Mouse (Mus musculus) NIH3T3 (cell line): ENCODE results near the gene Best3.
A peak's percentile ranks its signal among the peaks of the same experiment; 100 is the strongest.
"Not testable (repeated sequence)": the region's sequence is repeated elsewhere in the genome, so short reads cannot be mapped to it uniquely, and the experiment has no call there.

Experiments used
- DNase-seq: peaks from one replicate; pipeline ENCODE4 v3.0.0-alpha.2; 2012; ENCODE audit warnings: low read depth

Gene Best3

DNA sequence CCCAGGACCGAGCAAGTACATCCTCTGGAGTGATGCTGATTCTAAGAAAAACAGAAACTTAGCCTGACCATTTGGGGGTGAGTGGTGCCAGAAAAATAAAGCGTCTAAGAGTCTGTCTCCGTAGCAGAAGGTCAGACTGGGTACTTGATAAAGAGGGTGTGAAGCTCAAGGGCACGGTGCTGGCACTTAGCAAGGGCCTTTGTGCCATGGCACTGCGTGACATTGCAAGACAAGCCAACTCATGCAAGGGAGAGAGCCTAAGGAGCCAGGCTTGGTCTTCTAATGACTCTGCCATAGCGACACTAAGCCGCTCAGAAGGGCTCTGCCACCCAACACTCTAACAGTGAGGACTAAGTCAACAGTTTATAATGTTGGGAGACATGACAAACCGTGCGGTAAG is 7.3 kb upstream of the Best3 start:
- no peak for DNase-seq

DNA sequence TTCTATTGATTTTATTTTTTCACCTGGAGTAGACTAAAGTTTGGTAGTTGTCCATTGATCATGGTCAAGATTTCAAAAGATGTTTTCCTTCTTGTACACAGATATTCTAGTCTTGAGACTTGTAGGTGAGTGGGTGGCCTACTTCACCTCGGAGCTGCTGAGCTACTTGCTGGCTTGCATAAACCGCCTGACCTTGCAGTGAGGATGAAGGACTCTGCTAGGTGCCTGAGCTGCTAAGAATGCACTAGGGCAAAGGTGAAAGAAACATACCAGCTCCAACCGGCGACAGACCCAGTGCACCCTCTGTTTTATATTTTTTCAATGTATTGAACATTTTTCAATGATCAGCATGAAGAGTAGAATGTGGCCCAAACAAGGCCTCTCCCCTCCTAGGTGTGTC is 5.8 kb upstream of the Best3 start:
- DNase-seq, result no peak

DNA sequence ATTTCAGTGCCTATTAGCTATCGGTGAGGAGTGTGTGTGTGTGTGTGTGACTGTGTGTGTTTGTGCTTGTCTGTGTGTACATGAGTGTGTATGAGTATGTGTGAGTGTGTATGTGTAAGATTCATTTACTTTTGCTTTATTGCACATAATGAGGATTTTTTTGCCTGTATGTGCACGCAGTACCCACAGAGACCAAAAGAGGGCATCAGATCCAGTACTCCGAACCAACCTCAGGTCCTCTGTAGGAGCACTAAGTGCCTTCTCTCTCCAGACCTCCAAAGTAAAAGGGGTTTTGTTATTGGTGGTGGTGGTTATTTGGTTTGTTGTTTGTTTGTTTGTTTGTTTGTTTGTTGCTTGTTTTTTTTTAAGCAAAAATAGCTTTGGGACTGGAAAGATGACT is 5.2 kb upstream of the Best3 start:
- peak; percentile 60 for DNase-seq

DNA sequence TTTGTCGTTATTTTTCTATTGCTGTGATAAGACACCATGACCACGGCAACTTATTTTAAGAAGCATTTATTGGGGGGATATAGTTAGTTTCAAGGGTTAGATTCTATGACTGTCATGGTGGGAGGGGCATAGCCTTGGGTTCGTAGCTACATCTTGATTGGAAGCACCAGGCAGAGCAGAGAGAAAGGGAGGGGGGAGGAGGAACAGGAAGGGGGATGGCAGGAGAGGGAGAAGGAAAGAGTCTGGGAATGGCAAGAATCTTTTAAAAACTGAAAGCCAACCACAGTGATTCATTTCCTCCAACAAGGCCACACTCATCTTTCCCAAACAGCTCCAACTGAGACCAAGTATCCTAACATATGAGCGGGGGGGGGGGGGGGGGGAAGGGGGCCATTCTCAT is 3.6 kb upstream of the Best3 start:
- DNase-seq, result peak; percentile 46

DNA sequence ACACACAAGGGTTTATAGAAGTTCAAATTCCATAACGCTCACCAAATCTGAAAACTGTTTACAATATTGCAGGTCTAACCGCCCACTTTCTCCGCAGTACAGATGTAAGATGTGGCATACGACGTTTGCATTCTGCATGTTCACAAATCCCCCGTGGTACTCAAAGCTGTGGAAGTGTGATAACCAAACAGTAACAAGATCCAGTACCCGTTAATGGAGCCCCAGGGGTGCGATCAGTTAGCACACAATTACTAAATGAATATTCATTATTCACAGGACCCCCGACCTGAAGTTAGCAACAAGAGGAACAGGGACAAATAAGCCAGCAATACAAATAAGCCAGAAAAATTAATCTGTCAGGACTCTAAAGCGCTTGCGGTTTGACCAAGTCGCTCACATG is 1.3 kb upstream of the Best3 start:
- no peak for DNase-seq

DNA sequence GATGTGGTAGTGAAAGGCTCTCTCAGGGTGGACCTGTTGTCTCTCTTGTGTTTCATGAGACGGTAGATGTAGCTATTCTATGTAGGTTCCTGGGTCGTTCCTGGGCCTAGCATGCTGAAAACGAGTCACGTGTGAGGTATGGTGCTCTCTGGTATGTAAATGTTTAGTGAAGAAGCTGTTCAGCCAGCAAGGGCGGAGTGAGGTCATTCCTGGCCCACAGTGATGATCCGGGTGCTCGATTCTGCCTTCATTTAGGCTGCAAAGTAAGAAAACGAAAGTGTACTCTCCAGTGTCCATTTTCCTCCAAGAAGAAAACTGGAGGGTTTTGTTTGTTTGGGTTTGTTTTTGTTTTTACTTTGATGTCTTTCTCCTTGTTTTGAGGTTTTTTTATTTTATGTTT is 7.9 kb downstream of the Best3 start:
- peak; percentile 56 for DNase-seq

DNA sequence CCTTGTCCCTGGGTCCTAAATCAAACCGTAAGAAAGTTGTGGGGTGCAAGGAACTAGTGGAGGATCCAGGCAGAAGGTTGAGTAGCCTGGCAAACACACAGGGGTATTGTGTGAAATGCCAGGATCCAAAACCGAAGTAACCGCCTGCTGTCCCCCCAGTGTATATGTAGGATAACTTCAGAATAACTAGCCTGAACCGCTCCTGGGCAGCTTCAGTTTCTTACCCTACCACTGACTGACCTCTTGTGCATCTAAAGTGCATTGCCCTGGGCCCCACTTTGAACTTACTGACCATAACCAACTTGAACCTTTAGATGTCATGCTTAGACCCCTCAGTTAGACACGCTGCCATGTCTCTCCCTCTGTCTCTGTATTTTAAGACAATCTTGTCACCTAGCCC is 9.0 kb downstream of the Best3 start:
- peak; percentile 59 for DNase-seq

DNA sequence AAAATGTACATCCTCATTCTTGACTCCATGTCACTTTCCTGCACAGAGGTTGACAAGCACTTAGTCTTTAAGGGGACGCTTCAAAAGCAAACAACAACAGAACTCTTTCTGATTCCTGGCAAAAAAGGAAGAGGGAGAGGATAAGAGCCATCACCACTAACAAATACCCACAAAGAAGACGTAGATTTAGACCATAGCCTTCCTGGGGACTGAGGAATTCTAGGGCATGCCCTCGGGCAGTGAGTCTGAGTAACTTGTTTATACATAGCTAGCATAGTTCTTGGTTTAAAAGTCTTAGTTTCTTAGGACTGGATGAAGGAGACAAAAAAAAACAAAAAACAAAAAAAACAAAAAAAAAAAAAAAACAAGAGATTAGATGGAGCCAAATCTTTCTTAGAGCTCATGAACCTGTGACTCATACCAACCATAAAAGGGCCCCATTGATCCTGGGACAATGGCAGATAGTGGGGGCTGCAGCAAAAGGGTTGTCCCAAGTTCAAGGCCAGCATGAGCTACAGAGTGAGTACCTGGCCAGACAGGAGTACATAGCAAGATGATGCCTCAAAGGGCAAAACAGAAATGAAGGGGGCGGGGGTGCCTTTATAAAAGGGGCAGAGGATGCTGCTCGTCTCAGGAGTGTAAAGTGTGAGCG is 9.6 kb downstream of the Best3 start:
- DNase-seq, result peak; percentile 91

DNA sequence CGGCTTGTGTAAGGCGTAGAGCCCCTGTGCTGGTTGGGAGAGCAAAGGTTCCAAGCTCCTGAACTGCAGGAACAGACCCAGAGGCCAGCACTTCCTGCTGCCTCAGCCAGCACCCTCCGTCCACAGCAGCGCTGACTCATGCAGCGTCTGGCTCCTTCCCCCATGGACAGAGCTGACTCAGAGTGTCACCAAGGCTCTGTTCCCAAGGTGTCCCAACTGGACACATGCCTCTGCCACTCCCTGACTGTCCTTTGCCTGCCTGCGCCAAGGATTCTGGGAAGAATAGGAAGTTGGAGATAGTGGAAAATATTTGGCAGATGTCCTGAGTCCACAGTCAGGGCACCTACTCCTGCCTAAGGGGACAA is 10.1 kb downstream of the Best3 start:
- DNase-seq, result peak; percentile 80

DNA sequence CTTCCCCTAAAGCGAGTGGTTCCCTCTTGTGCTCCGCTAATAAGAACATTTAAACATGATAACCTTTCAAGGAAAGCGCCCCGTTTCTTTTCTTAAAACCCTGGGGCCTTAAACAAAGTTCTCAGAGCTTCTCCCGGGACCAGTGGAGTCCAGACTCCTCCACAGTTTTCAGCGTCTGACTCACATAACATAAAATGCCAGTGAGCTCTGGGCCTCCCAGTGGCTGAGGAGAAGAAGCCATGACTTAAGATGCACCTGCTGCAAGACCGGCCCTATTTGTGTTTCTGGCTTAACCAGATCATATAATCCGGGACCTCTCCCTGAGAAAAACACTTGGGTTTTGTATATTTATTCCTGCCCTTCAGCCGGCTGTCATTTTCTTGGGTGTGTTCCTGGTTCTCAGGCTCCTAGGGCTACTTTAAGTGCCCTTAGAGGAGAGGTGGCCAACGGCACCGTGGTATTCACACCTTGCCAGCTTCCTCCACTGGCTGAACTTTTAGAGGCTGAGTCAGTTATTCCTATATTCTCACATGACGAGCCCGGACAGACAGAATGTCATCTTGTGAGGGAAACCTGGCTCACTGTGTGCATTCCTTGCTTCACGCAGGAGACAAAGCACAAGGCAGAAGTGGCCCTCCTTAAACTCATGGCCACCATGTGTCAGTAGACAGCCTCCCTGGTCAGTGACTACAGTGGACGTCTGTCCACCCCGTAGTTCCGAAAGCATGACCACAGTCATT is 12.8 kb downstream of the Best3 start:
- peak; percentile 54 for DNase-seq

DNA sequence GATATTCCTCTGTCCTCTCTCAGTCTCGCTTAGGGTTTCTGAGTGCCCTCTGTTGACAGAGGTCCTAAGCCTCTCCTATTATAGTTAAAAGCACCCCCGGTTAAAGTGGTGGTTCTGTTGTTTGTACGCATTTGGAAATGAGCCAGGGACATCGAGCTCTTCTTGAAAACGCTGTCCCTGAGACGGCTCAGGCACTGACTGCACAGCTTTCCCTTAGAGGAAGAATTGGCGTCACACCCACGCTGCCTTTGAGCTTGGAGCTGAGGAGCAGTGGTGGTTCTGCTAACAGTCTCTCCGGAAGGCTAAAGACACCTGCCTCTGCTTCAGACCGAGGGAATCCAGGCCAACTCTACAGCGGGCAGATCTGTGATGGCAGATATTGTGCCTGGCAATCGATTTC is 14.9 kb downstream of the Best3 start:
- no peak for DNase-seq

DNA sequence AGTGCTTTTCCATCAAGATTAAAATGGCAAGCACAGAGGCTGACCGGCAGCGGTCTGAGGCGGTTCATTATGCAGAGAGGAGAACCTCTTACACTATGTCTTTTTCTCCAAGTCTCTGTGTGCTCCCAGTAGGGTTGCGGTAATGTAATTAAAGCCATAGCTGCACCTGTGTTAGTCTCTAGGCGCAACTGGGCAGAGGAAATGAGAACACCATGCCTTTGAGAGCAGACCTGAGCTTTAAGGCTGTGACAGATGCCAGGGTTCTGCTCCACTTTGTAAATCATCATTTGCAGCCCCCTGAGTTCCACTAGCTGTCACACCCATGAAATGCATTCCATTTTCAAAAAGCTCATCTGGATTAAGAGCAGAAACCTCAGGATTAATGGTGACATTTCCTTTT is 18.6 kb downstream of the Best3 start:
- DNase-seq, result no peak

DNA sequence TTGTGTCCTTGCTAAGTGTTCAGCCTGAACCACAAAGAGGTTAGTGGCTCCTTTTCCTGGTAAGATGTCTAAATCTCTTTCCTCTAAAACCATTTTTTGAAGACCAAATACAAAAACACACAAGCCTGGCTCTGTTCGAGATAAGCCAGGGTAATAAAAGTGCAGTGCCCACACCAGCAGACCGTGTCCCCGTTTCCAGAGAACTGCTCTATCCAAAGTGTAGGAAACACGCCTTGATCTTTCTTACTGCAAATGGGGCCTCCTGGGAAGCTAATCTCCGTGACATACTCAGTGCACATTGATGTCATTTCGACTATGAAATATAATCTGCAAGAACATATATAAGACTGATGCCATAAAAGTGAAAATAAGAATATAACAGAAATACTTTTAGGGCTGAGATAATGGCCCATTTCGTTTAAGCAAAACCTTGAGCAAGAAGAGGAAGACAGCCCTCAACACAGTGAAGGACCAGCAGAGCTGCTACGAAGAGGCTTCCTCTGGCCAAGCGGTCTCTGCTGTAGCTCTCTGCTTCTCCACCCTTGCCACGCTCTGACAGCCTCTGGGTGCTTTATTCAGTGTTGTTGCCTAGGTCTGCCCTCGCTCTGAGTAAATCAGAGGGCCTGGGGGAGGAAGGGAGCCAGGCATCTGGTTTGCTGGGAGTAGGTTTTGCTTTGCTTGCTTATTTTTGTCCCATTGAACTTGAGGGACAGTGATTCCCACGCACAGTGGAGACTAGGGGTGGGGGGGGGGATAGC is 19.8 kb downstream of the Best3 start:
- DNase-seq, result no peak

DNA sequence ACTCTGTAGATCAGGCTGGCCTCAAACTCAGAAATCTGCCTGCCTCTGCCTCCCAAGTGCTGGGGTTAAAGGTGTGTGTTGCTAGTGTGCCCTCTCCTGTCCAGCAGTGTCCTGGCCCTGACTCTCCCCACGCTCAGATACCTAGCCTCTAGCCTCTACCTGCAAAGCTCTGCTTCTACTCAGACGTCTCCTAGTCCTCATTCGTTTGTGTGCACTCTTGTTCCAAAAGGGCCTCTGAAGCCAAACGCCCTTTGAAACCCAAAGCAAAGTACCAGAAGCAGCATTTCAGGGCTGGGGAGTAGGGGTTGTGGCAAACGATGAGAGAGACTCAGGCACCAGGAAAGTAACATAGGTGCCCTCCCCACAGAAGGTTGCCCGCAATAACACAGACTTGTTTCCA is 23.6 kb downstream of the Best3 start:
- DNase-seq, result no peak

DNA sequence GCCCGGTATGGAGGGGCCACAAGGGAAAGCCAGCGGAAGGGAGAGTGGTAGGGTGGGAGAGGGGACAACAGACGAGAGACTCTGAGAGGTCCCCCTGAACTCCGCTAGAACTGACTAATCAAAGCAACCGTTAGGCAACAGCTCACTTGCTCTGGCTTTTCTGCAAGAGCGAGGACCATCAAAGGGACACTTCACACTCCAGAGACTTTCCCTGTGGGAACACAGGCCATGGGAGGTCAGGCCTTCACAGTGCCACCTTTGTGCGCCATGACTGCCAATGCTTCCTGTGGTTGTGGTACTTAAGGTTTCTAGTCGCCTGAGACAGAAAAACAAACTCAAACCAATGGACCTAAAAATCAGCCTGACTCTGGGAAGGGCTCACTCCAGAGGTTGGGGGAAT is 24.9 kb downstream of the Best3 start:
- DNase-seq, result no peak

DNA sequence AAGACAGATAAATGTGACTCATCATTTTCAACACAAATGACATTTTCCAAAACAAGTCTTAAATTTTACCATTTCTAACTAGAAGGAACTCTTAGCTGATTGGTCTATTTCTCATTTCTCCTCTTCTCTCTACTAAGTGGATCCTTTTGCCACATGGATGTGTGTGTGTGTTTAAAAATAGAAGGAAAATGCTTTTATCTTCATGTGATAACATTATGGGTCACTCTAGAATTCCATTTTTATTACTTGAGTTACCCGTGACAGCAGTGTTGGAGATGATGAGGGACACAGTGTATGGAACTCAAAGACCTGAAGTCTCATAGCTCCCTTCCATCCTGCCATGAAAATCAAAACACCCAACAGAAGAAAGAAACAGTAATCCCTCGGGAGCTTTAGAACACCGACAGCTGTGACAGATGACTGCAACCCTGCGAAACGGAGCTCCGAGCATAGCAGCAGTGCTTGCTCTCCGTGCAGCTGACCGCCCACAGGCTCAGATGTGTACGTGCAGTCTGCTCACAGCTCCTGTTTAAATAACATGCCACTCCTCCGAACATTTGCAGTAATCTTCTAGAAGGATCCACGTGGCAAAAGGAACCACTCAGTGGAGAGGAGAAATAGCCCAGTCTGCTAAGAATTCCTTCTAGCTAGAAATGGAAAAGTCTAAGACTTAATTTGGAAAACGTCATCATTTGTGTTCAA is 27.7 kb downstream of the Best3 start:
- peak; percentile 20 for DNase-seq

DNA sequence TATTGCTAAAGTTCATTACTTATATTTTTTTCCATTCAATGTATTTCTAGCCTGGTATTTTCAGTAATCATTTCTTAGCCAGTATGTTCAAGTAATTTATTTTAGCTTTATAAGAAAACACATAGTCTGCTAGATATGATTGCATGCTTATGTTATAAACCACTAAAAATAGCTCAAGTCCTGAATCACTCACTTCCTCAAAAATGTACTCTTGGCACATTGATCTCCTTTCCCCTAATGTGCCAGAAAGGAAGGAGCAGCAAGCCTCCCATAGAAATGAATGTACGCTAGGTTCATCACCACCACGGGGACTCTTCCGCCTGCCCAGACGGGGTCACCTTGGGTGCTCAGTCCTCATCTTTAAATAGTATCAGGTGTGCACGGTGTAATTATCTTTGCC is 28.5 kb downstream of the Best3 start:
- DNase-seq, result peak; percentile 68

DNA sequence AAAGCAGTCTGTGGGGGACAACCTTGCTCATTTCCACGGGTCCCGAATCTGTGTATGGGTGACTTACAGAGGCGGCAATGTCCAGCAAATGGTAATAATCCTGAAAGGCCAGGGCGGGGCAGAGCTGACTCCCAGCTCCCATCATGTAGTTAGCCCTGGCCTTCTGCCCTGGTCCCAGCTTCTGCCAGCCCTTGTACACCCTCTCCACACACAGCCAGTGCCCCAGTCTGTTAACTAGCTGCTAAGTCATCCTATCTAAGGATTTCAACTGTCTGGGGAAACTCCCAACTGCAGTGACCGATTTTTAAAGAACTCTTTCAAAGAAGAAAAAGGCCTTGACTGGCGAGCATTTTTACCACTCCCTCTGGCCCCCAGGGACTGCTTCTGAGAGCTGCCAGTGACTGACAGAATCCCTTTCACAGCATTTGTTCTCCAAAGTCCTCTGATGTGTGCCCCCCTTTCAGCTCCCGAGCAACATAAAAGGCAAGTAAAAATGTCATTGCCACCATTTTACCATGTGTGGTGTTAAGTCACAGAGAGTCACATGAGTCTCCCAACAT is 32.2 kb downstream of the Best3 start:
- peak; percentile 57 for DNase-seq

DNA sequence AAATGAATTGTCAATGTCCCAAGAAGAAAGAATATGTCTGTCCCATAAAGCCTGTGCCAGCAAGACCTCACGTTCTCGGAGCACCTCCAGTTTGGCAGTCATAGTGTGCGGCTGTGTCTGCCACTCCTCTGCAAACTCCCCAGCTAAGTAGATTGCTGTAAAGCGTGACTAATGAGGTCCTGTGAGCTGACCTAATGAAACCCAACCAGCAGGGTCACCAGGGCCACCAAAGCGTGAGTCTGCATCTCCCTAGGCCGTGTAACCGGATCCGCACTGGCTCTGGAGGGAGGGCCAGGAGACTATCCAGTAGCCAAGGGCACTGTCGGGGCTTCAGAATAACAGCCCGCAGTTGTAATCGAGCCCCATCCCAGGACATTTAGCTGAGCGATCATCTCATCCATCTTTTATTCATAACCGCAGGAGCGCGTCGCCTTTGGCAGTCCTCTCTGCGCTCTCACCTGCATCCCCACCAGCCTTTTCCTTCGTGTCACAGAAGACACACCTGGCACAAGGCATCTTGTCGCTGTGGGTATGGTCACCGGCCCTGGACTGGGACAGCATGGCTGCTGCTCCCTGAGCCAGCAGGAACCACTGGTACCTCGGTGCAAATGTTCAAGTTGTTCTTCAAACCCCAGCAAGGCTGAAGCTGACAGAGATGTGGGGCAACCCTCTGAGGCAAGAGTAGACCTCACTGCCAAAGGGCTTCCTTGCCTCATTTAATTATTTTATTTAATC is 35.1 kb downstream of the Best3 start:
- peak; percentile 21 for DNase-seq

DNA sequence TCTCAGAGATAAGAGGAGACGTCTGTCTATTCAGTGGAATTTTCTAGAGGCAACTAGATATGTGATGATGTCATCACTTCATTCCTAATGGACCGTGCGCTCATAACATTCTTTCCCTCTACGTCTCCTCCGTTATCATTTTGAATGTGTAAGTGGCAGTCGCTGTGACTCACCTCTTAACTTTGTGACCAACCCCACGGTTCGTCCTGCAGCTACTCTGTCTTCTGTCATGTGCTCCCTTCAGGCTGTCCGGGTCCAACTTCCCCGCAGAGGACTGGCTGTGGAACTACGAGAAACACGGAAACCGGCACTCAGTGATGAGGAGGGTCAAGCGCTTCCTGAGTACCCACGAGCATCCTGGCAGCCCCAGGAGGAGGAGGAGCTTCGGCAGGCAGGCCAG is 37.6 kb downstream of the Best3 start:
- DNase-seq, result no peak

DNA sequence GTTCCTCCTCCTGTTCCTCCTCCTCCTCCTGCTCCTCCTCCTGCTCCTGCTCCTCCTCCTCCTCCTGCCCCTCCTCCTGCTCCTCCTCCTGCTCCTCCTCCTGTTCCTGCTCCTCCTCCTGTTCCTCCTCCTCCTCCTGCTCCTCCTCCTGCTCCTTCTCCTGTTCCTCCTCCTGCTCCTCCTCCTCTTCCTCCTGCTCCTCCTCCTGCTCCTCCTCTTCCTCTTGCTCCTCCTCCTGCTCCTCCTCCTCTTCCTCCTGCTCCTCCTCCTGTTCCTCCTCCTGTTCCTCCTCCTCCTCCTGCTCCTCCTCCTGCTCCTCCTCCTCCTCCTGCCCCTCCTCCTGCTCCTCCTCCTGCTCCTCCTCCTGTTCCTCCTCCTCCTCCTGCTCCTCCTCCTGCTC is 39.7 kb downstream of the Best3 start:
- not testable (repeated sequence) for DNase-seq

DNA sequence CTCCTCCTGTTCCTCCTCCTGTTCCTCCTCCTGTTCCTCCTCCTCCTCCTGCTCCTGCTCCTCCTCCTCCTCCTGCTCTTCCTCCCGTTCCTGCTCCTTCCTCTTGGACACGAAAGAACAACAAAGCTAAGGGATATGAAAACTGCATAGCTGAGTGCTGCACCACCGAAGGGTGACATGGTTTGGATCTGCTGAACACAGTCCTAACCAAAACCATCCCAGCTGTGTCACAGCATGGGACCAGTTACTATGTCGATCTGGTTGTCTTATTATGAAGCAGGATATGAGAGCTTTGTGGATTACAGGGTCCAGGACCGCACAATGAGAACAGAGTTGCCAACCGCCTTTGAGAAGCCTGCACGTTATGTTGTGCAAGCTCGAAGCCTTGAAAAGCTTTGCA is 40.1 kb downstream of the Best3 start:
- no peak for DNase-seq
